Mouse (Mus musculus): ENCODE results near the gene Xpnpep2. TPM values are rescaled to one million over a fixed set of nuclear protein-coding genes. Genes with fewer than 3 reads are reported as not detected.

The Xpnpep2 gene
- polyA plus RNA-seq, 1 experiment, result 1.0 TPM

GRCm38 (mm10) chrX:48170368-48170767 is 61.8 kb downstream of the Xpnpep2 start:
- DNase-seq (ENCODE audit: low read depth), result no peak

- no peak for DNase-seq (ENCODE audit: low read depth)
These were observed 73.3 kb downstream of the Xpnpep2 start for GRCm38 (mm10) chrX:48181844-48182243.

DNA sequence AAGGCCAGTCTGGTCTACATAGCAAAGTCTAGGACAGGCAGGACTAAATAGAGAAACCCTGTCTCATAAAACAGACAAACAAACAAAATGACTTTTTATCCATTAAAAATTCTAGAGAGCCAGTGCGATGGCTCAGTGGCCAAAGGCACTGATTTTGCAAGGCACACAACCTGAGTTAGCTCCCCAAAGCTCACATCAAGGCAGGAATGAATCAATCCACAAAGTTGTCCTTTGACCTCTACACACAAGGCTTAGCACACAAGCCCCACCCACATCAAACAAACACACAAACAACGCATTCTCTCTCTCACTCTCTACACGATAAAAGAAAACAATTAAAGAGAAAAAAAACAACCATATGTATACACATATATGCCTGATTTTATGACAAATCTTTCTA is 76.2 kb downstream of the Xpnpep2 start:
- DNase-seq (ENCODE audit: low read depth), result no peak

Other genes with a start within 250 kb of the Xpnpep2 start
- gene Smarca1, start 215.8 kb upstream of the Xpnpep2 start, polyA plus RNA-seq (2012; rRNA removed), result 4.2 and 7.8 TPM in 2 replicates
- 36.6 and 46.1 TPM in 2 replicates for gene Ocrl, start 196.3 kb upstream of the Xpnpep2 start, polyA plus RNA-seq (2012; rRNA removed)
- 3.3 and 6.6 TPM in 2 replicates for gene Apln, start 73.9 kb upstream of the Xpnpep2 start, polyA plus RNA-seq (2012; rRNA removed)
- gene Sash3, start 37.7 kb downstream of the Xpnpep2 start, polyA plus RNA-seq (2012; rRNA removed), result 4.9 and 5.1 TPM in 2 replicates
- 15.8 and 19.8 TPM in 2 replicates for gene Zdhhc9, start 100.2 kb downstream of the Xpnpep2 start, polyA plus RNA-seq (2012; rRNA removed)
- 2.1 and 2.3 TPM in 2 replicates for gene Utp14a, start 148.1 kb downstream of the Xpnpep2 start, polyA plus RNA-seq (2012; rRNA removed)
- gene Bcorl1, start 232.6 kb downstream of the Xpnpep2 start, polyA plus RNA-seq (2012; rRNA removed), result 2.6 and 3.7 TPM in 2 replicates

All from gonadal fat pad, adult 2 months (tissue).